Mouse (Mus musculus) neutrophil, adult 5-6 weeks (primary cell): Measurements from ENCODE around the gene Golga7b. TPM values are rescaled to one million over a fixed set of nuclear protein-coding genes. Genes with fewer than 3 reads are reported as not detected.

ENCODE experiments used
- ATAC-seq: fragments of 151-379, 151-347 bp; 2 replicates; pipeline ENCODE4 v1.8.0; 2017; ENCODE audit warnings: mild to moderate bottlenecking, moderate TSS enrichment; ENCODE audit not compliant: insufficient number of reproducible peaks, poor library complexity, low FRiP score, severe bottlenecking; ENCODE audit errors: extremely low read depth
- total RNA-seq: library from RNA; stranded (forward); fragments of 200-1000 nt; gene quantifications from 2 replicates; pipeline ENCODE4 v1.2.3, GENCODE M21; 2017

The Golga7b gene
- total RNA-seq = not detected in 2 replicates

- no peak for ATAC-seq
Observed at GRCm38 (mm10) chr19:42247519-42247918, at the start of gene Golga7b. Golga7b (plus strand) TSS chr19:42247574.

DNA sequence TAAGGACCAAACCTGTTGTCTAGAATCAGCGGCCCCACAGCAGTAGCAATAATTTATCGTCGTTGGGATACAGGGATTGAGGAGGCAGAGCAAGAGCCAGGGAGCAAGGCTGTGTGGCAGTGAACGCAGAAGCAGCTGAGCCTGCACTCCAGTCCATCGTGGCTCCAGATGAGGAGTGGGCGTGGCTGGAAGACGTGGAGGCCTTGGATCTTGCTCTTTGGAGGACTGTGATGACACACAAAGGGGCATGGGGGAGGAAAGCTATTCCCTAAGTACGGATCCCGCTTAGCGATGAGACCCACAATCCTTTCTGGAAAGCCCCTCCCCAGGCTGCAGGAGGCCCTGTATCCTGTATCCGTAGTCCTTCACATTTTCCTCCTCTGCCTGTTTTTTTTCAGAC is 49.3 kb upstream of the Golga7b start:
- ATAC-seq = no peak

DNA sequence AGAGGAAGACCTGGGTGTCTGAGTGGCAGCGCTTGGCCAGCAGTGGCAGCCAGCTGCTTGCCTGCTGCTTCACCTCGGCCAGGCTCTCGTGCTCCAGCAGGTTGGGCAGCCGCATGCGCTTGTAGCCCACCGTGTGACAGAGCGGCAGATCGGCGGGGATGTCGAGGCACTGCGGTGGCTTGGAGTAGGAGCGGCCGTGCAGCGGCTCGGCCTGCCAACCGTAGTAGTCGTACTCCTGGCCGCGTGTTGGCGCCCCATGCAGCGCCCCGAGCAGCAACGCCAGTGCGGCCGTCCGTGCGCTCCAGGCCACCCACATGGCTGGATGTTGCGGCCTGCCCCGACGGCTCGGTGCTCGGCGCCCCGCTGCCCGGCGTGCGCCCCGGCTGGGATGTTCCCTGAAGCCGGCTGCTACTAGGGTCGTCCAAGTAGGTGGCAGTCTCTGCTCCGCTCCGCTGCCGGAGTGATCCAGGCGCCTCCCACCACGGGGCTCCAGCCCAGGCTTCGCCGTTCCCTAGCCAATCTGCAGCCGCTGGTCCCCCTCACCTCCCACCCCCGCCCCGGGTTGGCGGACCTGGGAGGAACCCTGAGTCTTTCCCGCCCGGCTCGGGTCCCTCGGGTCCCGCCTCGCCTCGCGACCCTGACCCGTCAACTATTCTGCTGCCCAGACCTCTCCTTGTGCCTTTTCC is 45.5 kb upstream of the Golga7b start, which contains the start of gene Sfrp5:
Sfrp5 (minus strand) TSS at position 557 of the 686 bp plus-strand sequence.
- no peak for ATAC-seq

- ATAC-seq = no peak
Observed at GRCm38 (mm10) chr19:42202467-42202866, 44.9 kb upstream of the Golga7b start.

DNA sequence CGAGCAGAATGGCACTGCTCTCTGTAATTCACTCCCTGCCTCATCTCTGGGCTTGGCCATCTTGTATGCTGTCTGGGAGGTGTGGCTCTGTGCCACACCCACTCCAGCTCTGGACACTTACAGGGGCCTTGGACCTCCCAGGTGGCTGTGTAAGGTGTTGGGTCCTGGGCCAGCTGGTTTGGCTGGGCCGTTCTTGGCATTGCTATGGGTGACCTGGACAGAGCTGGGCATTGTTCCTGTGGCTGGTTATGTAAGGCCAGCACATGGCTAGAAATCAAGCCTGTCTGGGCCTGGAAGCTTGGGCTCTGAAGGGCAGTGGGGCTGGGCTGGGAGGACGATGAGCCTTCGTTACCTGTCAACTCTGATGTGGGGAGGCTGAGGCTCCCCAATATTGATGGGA is 43.1 kb upstream of the Golga7b start:
- ATAC-seq = no peak

- ATAC-seq = no peak
Observed at GRCm38 (mm10) chr19:42205201-42205600, 42.2 kb upstream of the Golga7b start.

DNA sequence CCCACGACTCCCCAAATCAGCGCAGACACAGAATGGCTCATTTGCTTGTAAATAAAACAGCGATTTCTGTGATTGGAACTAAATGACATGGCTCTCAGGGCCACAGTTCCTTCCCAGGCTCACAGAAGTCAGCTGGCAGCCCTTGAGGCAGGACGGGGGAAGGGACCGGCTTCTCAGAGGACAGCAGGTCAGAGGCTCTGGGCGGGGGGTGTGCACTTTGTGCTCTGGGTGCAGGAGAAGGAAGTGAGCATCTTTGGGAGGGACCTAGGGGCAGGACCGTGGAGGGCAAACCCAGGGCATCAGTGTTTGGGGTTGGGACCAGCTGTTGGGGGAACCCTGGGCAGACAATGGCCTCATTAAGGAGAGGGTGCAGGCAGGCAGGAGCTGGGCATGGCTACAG is 37.9 kb upstream of the Golga7b start:
- ATAC-seq = no peak

GRCm38 (mm10) chr19:42209976-42210375 is 37.4 kb upstream of the Golga7b start:
- no peak for ATAC-seq

GRCm38 (mm10) chr19:42211936-42212335 is 35.4 kb upstream of the Golga7b start:
- ATAC-seq = no peak

DNA sequence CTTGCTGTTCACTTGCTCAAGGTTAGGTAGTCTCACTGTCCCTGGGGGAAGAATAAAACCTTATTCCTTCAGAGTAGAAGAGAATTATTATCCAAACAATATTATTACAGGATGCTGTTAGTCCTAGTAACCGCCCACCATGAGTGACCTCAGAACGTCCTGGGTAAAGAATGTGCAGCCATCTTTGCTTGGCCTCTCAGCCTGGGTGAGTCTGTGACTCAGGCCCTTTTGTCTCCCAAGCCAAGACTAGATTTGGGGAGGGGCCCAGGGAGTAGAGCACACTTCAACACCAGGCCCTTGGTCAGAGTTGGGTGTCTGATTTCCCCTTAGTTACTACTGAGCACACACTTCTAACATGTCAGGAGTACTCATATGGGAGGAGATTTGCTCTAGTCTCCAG is 32.8 kb upstream of the Golga7b start:
- ATAC-seq = no peak

- ATAC-seq = no peak
Observed at GRCm38 (mm10) chr19:42216699-42217373, 30.5 kb upstream of the Golga7b start.

GRCm38 (mm10) chr19:42217374-42217763 is 30.0 kb upstream of the Golga7b start:
- ATAC-seq = 0 out of 2 replicates have a peak, but pooled peaks have one; percentile 6

DNA sequence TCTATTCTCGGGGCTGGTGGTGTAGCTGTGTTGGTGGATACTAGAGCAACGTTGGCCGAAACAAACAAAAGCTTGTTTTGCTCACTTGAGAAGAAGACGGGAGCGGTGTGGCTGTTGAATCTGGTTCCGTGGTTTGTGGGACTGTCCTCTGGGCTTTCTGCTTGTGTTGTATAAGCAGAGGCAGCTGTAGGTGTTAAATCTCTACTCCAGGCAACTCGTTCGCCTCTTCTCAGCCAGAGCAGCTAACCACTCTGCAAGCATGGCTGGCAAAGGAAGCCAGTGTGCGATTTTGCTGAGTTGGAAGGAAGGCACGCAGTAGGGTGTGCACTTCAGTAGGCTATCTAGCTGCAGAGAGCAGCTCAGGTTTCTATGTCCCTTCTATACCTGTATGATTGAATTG is 20.9 kb upstream of the Golga7b start:
- no peak for ATAC-seq

DNA sequence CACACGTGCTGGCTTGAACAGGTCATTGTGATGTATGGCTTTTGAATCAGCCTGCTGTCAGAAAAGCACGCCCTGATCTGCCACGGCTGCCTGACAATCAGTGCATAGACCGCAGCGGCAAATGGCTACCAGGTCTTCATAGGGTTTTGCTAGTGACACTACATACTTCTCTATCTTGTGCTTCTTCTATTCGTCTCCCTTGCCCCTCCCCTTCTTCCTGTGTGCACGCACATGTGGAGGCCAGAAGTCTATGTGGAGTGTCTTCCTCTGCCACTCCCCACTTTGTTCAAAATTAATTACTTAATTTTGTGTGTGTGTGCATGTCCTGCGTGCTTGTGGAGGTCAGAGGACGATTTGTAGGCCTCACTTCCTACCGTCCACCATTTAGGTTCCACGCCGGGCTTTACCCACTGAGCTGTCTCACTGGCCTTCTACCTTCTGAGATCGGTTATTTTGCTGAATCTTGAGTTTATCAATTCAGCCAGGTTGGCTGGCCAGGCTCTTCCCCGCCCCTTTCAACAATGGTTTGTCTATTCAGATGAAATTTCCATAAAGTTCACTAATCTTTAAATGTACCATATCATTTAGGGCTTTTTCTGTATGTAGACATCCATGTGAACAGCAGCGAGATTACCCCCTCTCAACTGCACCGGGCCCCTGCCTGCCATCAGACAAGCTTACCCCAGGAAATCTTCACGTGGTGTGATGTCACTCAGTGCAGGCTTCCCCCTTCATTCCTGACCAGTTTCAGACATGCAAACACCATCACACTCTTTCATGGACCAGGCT is 17.7 kb upstream of the Golga7b start:
- ATAC-seq = no peak

- no peak for ATAC-seq
Observed at GRCm38 (mm10) chr19:42230288-42230568, 17.1 kb upstream of the Golga7b start.

DNA sequence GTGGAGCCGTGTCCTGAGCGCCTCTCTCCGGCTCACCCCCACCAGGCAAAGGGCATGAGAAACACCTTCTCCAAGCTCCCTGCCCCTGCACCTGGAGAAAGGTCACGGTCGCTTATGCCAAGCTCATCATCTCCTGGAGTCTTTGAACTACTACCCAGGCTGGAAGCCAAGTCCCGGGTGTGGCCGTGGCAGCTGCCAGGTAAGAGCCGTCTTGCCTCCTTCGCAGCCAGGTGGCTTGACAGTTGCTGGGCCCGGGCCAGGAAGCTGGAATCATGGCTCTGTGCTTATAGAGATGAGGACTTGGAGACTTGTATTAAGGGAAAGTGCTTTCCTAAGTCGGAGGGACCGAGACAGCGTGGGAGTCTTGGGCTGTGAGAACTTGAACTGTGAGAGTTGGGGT is 16.4 kb upstream of the Golga7b start:
- no peak for ATAC-seq

DNA sequence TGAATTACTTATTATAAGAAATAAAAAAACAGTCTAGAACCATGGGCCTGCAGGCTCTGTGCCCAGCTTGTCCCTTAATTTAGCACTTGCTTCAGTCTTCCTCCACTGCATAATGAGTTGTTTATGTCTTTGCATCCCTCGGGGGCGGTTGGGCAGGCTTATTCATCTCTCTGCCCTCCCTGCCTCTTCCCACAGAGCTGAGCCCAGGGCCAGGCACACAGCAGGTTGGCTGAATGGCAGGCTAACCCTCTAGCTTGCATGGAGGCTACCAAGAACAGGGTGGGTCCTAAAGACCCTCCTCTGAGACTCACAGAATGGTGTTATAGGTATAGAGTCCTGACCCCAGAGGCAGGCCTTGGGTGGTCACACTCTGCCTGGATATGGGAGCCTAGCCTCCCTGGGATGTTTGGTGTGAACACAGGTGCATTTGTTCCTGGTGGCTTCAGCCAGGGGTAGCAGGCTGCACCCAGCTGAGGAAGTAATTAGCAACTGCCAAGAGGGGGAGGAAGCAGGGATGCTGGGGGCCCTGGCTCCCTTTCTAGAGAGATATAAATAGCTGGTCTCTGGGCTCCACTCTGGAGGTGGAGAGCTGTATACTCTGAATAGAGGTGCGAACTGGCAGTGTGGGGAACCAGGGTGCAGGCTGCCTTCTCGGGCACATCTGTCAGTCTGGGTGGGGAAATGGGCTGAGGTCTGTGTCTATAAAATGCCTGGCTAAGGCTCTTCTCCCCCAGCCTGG is 9.6 kb upstream of the Golga7b start:
- no peak for ATAC-seq

DNA sequence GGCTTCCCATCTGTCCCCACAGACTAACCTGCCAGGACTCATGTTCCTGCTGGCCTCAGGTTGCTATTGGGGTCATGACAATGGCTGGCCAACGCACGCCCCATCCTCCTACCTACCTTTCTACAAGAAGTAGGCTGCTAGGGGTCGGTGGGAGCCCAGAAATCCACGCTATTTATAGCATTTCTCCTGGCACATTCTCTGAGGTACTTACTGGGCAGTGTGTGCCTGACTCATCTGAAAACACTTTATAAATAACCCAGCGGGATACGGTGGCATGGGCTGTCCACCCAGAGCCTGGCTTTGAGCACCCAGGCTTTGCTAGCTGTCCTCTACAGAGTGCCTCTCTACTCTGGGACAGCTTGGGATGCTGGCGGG is 9.0 kb upstream of the Golga7b start:
- no peak for ATAC-seq

DNA sequence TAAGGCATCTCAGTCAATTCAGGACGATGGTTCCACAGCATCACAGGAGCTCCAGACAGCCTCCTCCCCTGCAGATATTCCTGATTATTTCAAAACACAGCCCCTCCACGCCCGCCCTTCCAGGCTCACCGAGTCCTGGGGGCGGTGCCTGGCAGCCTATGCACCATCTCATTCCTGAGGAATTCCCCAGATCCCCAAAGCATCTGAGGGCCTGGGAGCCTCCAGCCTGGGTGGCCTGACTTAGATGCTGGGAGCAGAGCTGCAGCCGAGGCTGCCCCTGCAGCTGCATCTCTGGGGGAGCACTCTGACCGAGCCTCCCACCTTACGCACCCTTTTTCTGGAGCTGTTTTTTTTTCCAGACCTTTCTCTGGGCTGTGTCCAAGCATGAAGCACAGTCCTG is 6.5 kb upstream of the Golga7b start:
- ATAC-seq = no peak
